Mouse (Mus musculus) limb, embryonic 12.5 days (tissue): ENCODE measurements around the gene Serhl. TPM values are rescaled to one million over a fixed set of nuclear protein-coding genes. Genes with fewer than 3 reads are reported as not detected.
"Not testable (repeated sequence)": the region's sequence is repeated elsewhere in the genome, so short reads cannot be mapped to it uniquely, and the experiment has no call there.

ENCODE experiments used
- ATAC-seq: fragments of 200-750 bp; cut with Nextera tagmentation; 2 replicates; pipeline ENCODE4 v1.8.0; 2017; ENCODE audit warnings: low read depth, moderate TSS enrichment; ENCODE audit not compliant: insufficient number of reproducible peaks, insufficient read depth, low FRiP score, low TSS enrichment
- H3K27ac ChIP-seq: fragments of 300-500 bp; sonication (generic); 2 replicates; pipeline ENCODE4 v1.5.1; 2016; ENCODE audit warnings: mild to moderate bottlenecking, moderate library complexity
- H3K27me3 ChIP-seq: fragments of 300-500 bp; sonication (generic); 2 replicates; pipeline ENCODE4 v1.6.1; 2016; ENCODE audit warnings: mild to moderate bottlenecking, moderate library complexity
- H3K36me3 ChIP-seq: fragments of 300-500 bp; sonication (generic); 2 replicates; pipeline ENCODE4 v1.6.1; 2016; ENCODE audit warnings: mild to moderate bottlenecking, moderate library complexity
- H3K4me1 ChIP-seq: fragments of 300-500 bp; sonication (generic); replicated peaks from 2 replicates; pipeline ENCODE4 v1.6.1; 2016
- H3K4me2 ChIP-seq: fragments of 300-500 bp; sonication (generic); 2 replicates; pipeline ENCODE4 v1.6.1; 2016; ENCODE audit warnings: mild to moderate bottlenecking, moderate library complexity
- H3K4me3 ChIP-seq: fragments of 300-500 bp; sonication (generic); replicated peaks from 2 replicates; pipeline ENCODE4 v1.5.1; 2016; ENCODE audit warnings: mild to moderate bottlenecking
- H3K9ac ChIP-seq: fragments of 300-500 bp; sonication (generic); replicated peaks from 2 replicates; pipeline ENCODE4 v1.6.1; 2016; ENCODE audit warnings: mild to moderate bottlenecking, moderate library complexity
- H3K9me3 ChIP-seq: fragments of 300-500 bp; sonication (generic); 2 replicates; pipeline ENCODE4 v1.6.1; 2016; ENCODE audit warnings: mild to moderate bottlenecking, moderate library complexity
- WGBS: fragments of 180-500 bp; shearing (Covaris S2); methylation state at CpG from one replicate; pipeline ENCODE4 v1.1.7; 2016; 5-methylcytosine and 5-hydroxymethylcytosine counted together
- polyA plus RNA-seq: library from polyadenylated mRNA; unstranded; fragments of >200 nt; fragmentation: Nextera tagmentation; extraction: Ambion mirVana; gene quantifications from 2 replicates; pipeline ENCODE4 v1.2.1, GENCODE M21; 2016

Gene Serhl
- 56.3 and 61.3 TPM in 2 replicates for polyA plus RNA-seq

- peak within 1 kb of the TSS; percentile 40 for H3K4me2 ChIP-seq
- no peak for ATAC-seq
- WGBS = 10% methylated on average over 7 of the region's 7 CpGs
- peaks cover 34% of the 10 kb centered on the region for H3K27me3 ChIP-seq
- no peak within 1 kb of the TSS for H3K9ac ChIP-seq
- peak within 1 kb of the TSS; percentile 45; the same call in 1 of the 2 replicates for H3K27ac ChIP-seq
- H3K4me1 ChIP-seq = peaks cover 33% of the 10 kb centered on the region
- H3K36me3 ChIP-seq = no peaks in the 10 kb centered on the region
- no peaks in the 10 kb centered on the region for H3K9me3 ChIP-seq
- H3K4me3 ChIP-seq = 0 out of 2 replicates have a peak within 1 kb of the TSS, but pooled peaks have one; percentile 3
Measured at GRCm38 (mm10) chr15:83089429-83089605, at the start of gene Serhl. Gene Serhl, plus strand, starts transcription at chr15:83089506.

DNA sequence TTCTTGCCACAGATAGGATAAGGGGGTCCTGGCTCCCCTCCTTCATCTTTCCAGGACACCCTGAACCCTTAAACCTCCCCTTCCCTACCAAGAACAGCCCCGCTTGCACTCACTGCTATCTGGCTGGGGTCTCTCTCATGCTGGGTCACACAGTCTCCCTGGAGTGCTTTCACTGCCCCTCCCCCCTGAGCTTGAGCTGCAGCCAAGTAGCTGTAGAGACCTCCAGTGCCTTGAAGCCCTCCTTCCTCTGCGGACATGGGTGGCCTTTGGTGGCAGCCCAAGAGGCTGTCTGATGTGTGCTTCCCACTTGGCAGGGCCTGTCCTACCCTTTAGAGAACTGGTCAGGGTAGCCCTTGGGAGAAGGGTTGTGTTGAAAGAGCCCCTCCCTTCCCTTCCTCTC, 49.1 kb upstream of the Serhl start:
- H3K9ac ChIP-seq = no peak overlapping the region
- 54% methylated on average over 2 of the region's 2 CpGs for WGBS
- peaks cover 55% of the 10 kb centered on the region for H3K4me1 ChIP-seq
- peaks cover 12% of the 10 kb centered on the region for H3K27me3 ChIP-seq
- no peaks in the 10 kb centered on the region for H3K36me3 ChIP-seq
- H3K9me3 ChIP-seq = no peaks in the 10 kb centered on the region
- H3K4me2 ChIP-seq = no peak overlapping the region
- no peak for ATAC-seq
- H3K27ac ChIP-seq = no peak overlapping the region
- no peak overlapping the region for H3K4me3 ChIP-seq

GRCm38 (mm10) chr15:83042655-83043361, 46.5 kb upstream of the Serhl start:
- peaks cover 46% of the 10 kb centered on the region for H3K4me1 ChIP-seq
- H3K9me3 ChIP-seq = peaks cover 6% of the 10 kb centered on the region; the same call in 1 of the 2 replicates
- H3K9ac ChIP-seq = no peak overlapping the region; the same call in 1 of the 2 replicates
- peaks cover 6% of the 10 kb centered on the region; the same call in 1 of the 2 replicates for H3K27me3 ChIP-seq
- no peaks in the 10 kb centered on the region for H3K36me3 ChIP-seq
- 0 out of 2 replicates have a peak overlapping the region, but pooled peaks have one; percentile 41 for H3K27ac ChIP-seq
- WGBS = 12% methylated on average over 6 of the region's 6 CpGs
- peak overlapping the region; percentile 35 for H3K4me2 ChIP-seq
- no peak for ATAC-seq
- no peak overlapping the region for H3K4me3 ChIP-seq

DNA sequence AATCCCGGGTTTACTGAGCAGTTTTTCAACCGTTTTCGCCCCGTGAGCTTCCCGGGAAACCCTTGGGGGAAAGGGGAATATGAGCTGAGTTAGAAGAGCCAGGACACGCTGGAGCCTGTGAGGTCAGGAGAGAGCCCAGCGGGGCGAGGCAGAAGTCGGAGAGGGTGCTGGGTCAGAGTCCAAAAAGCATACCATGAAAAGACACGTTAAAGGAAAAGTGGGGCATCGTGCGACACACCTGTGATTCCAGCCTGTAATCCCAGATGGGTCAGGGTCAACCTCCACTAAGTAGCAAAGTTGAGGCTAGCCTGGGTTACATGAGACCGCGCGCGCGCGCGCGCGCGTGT, 46.0 kb upstream of the Serhl start:
- H3K9me3 ChIP-seq = peaks cover 6% of the 10 kb centered on the region; the same call in 1 of the 2 replicates
- no peak overlapping the region for H3K4me3 ChIP-seq
- peaks cover 44% of the 10 kb centered on the region for H3K4me1 ChIP-seq
- WGBS = 68% methylated on average over 22 of the region's 22 CpGs
- peak overlapping the region; percentile 35 for H3K4me2 ChIP-seq
- H3K27ac ChIP-seq = no peak overlapping the region
- H3K9ac ChIP-seq = no peak overlapping the region
- peaks cover 6% of the 10 kb centered on the region; the same call in 1 of the 2 replicates for H3K27me3 ChIP-seq
- no peaks in the 10 kb centered on the region for H3K36me3 ChIP-seq
- no peak for ATAC-seq

GRCm38 (mm10) chr15:83045565-83045964, 43.7 kb upstream of the Serhl start:
- not testable (repeated sequence) for ATAC-seq, H3K27ac ChIP-seq, H3K9me3 ChIP-seq, H3K36me3 ChIP-seq, H3K4me2 ChIP-seq, H3K27me3 ChIP-seq, H3K9ac ChIP-seq, H3K4me3 ChIP-seq
- 83% methylated on average over 5 of the region's 5 CpGs for WGBS
- H3K4me1 ChIP-seq = peaks cover 26% of the 10 kb centered on the region

- no peak overlapping the region for H3K4me3 ChIP-seq
- 91% methylated on average over 3 of the region's 3 CpGs for WGBS
- no peak overlapping the region for H3K9ac ChIP-seq
- ATAC-seq = no peak
- H3K27ac ChIP-seq = no peak overlapping the region
- H3K4me1 ChIP-seq = peaks cover 26% of the 10 kb centered on the region
- H3K27me3 ChIP-seq = peaks cover 6% of the 10 kb centered on the region; the same call in 1 of the 2 replicates
- H3K4me2 ChIP-seq = no peak overlapping the region
- no peaks in the 10 kb centered on the region for H3K36me3 ChIP-seq
- peaks cover 6% of the 10 kb centered on the region; the same call in 1 of the 2 replicates for H3K9me3 ChIP-seq
Measured at GRCm38 (mm10) chr15:83046308-83046707, 43.0 kb upstream of the Serhl start.

DNA sequence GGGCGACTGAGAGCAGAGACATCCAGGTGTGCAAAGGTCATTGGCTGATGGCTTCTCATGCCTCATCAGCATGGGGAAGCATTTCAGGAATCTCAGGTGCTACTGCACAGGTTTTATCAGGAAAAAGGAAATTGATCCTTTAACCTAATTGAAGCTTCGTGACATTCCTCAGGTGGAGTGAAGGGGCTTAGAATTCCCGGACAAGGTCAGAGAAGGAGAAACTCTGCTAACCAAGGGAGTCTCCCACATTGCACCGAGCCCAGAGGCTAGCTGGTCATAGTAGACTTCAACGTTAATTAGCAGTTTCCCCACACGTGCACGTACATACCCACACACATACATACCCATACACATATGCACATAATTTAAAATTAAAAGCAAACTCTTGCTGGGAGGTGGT, 42.6 kb upstream of the Serhl start:
- no peak overlapping the region for H3K4me2 ChIP-seq
- H3K27ac ChIP-seq = no peak overlapping the region
- ATAC-seq = no peak
- peaks cover 28% of the 10 kb centered on the region for H3K4me1 ChIP-seq
- no peaks in the 10 kb centered on the region for H3K36me3 ChIP-seq
- WGBS = 67% methylated on average over 7 of the region's 7 CpGs
- no peak overlapping the region for H3K9ac ChIP-seq
- peaks cover 6% of the 10 kb centered on the region; the same call in 1 of the 2 replicates for H3K9me3 ChIP-seq
- no peak overlapping the region for H3K4me3 ChIP-seq
- H3K27me3 ChIP-seq = peaks cover 6% of the 10 kb centered on the region; the same call in 1 of the 2 replicates

DNA sequence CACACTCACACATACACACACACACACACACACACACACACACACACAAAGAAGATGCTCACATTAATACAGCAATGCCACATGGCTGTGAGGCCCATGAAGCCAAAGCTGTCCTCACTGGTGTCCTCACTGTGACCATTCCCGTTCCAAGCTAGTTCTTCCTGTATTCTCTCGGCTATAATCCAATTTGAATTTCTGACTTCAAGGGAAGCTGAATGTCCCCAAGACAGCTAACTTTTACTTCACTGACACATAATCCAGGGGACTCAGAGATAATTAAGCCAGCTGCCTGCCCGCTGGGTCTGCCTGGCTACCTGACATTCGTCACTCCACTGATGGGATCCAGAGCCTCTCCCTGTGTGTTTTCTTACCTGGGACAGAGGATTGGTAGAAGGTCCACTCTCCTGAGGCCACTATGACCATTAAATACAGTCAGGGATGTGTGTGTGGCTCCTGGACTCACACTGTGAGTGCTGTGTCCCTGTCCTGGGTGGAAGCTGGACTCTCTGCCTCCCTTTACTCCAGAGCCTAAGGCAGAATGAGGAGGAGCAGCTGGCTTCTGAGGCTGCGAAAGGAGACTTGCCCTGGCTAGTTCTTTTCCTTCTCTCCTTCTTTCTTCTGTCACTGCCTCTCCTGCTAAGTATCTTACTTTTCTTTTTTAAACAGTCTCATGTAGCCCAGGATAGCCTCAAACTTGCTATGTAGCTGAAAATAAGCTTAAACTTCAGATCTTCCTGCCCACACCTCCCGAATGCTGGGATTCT, 36.8 kb upstream of the Serhl start:
- Histone ChIP-seq H3K9me3 (no peaks in the 10 kb centered on the region), H3K9ac (no peak overlapping the region), H3K4me3 (no peak overlapping the region), H3K4me1 (peaks cover 34% of the 10 kb centered on the region), H3K4me2 (no peak overlapping the region), H3K27me3 (peaks cover 19% of the 10 kb centered on the region), H3K27ac (no peak overlapping the region), H3K36me3 (no peaks in the 10 kb centered on the region)
- no peak for ATAC-seq
- WGBS = 47% methylated on average over 6 of the region's 6 CpGs

DNA sequence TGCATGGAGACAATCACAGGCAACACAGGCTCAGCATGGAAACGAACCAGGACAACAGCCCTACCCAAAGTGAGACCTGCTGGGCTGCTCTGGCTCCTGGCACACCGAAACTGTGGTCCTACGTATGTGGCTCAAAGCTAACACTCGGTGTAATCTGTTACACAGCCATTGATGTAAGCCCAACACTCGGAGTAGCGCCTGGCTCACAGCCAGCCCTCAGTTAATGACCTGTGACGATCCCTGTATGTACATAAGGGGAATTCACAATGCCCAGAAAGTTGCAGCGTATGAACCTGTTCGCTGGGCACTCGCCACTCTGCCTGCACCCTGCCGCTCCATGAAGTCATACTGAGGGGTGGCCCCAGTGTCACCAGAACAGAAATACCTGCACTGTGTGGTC, 36.0 kb upstream of the Serhl start:
- H3K27ac ChIP-seq = no peak overlapping the region
- ATAC-seq = no peak
- no peak overlapping the region for H3K9ac ChIP-seq
- peaks cover 19% of the 10 kb centered on the region for H3K27me3 ChIP-seq
- H3K9me3 ChIP-seq = no peaks in the 10 kb centered on the region
- peaks cover 29% of the 10 kb centered on the region for H3K4me1 ChIP-seq
- WGBS = 44% methylated on average over 11 of the region's 11 CpGs
- no peak overlapping the region for H3K4me3 ChIP-seq
- no peaks in the 10 kb centered on the region for H3K36me3 ChIP-seq
- H3K4me2 ChIP-seq = no peak overlapping the region

GRCm38 (mm10) chr15:83055569-83055968, 33.7 kb upstream of the Serhl start:
- H3K9ac ChIP-seq = no peak overlapping the region
- no peak overlapping the region for H3K4me2 ChIP-seq
- no peak overlapping the region for H3K27ac ChIP-seq
- ATAC-seq = no peak
- WGBS = 49% methylated on average over 5 of the region's 5 CpGs
- H3K9me3 ChIP-seq = no peaks in the 10 kb centered on the region
- H3K4me3 ChIP-seq = no peak overlapping the region
- no peaks in the 10 kb centered on the region for H3K36me3 ChIP-seq
- peaks cover 19% of the 10 kb centered on the region for H3K27me3 ChIP-seq
- peaks cover 33% of the 10 kb centered on the region for H3K4me1 ChIP-seq

DNA sequence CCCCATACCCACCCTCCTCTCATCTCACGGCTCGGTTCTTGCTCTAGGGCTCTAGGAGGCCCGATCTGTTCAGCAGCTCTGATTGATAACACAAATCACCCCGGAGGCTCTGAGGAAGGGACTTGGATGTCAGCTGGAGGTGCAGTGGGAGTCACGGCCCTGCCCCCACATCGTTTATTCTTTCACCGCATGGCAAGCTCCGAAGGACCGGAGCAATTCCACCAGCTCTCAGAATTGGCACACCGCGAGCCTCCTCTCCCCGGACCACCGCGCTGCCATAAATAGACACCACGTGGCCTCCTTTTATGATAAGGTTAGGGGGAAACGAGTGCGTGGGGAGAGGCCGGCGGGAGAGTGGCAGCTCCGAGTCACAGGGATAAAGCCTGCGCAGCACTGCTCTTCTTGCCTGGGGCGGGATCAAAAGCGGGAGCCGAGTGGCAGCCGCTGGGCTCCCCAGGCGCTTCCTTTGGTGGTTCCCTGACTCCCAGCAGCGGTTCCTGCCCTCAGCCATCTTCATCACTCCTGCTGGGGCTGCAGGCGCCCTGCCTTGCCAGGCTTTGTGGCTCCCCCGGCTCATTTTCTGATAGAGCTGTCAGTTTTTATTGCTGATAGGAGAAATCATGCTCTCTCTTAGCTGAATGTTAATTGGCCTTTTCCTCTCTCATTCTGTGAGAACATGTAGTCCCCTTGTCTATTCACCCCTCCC, 32.8 kb upstream of the Serhl start:
- Histone ChIP-seq H3K27ac (no peak overlapping the region), H3K9ac (peak overlapping the region; percentile 57), H3K4me1 (peaks cover 36% of the 10 kb centered on the region), H3K9me3 (no peaks in the 10 kb centered on the region), H3K27me3 (peaks cover 19% of the 10 kb centered on the region), H3K4me3 (peak overlapping the region; percentile 39), H3K36me3 (no peaks in the 10 kb centered on the region), H3K4me2 (peak overlapping the region; percentile 85)
- under 1% methylated on average over 29 of the region's 29 CpGs for WGBS
- ATAC-seq = peak; percentile 24; the same call in 1 of the 2 replicates
